Mouse (Mus musculus): ENCODE measurements at regions not wholly inside any gene's neighbourhood (a gene's known extent, or its start where the extent isn't known, plus 50 kb on each side); places are given as distances from the start of the nearest gene placed in this dataset.

DNA sequence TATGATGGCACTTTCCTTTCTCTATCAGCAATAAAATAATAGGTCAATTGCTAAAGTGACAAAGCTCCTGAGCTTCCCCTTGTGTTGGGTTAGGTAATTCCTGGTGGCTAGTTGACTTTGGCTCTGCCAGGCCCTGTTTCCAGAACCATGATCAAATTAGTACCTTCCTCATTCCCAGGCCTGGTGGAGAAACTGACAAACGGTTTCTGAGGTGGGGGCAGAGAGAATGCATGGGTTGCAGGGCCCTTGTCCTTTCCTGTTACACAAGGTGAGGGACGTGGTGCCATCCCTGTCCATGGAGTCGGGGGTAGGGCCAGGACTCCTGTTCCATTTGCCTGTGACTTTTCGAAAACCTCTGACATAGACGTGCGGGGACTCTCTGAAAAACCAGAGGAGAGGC, 51.2 kb upstream of the Id2 start:
- no peak for DNase-seq (ENCODE audit: low read depth)
